Mouse (Mus musculus) cerebellum, adult 9-11 months (tissue): ENCODE measurements around the gene Rtn4r.

Source experiments
- DNase-seq: peaks from one replicate; pipeline ENCODE4 v3.0.0; 2022

The Rtn4r gene

GRCm38 (mm10) chr16:18127241-18127861, at the start of gene Rtn4r:
Gene Rtn4r, plus strand, starts transcription at chr16:18127642.
- peak; percentile 89 for DNase-seq

GRCm38 (mm10) chr16:18078314-18079015, 49.0 kb upstream of the Rtn4r start:
- no peak for DNase-seq

DNA sequence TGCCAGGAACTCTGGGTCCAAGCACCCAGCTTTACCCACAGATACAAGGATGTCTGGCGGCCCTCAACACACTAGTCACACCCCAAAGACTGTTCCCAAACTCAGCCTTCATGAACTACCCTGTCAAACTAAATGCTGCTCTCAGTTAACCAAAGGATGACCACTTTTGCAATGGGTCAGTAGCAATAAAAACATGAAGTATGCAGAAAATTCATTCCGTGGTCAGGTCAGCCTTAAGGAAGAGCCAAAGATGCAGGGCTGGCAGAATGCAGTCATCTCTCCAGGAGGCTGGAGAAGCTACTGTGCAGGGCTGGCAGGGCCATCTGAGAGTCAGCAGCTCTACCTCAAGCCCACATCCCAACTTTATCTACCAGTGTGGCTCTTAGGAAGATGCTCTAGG, 48.1 kb upstream of the Rtn4r start:
- no peak for DNase-seq

DNA sequence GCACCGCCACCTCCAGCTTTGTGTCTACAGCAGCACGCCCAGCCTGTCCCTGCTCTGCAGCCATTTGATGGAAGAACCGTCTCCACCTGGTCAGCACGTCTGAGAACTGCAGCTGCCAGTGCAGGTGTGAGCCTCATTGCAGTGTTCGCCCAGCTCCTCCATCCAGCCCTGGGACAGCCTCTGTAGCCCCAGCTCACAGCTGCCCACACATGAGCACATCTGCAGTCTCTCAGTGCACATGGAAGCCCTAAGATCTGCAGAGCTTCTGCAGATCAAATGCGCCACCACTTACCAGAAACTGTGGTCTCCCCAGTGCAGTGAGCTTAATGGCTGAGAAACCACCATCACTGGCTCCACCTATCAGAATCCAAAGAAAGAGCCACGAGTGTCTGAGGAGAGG, 47.3 kb upstream of the Rtn4r start:
- DNase-seq, result no peak

DNA sequence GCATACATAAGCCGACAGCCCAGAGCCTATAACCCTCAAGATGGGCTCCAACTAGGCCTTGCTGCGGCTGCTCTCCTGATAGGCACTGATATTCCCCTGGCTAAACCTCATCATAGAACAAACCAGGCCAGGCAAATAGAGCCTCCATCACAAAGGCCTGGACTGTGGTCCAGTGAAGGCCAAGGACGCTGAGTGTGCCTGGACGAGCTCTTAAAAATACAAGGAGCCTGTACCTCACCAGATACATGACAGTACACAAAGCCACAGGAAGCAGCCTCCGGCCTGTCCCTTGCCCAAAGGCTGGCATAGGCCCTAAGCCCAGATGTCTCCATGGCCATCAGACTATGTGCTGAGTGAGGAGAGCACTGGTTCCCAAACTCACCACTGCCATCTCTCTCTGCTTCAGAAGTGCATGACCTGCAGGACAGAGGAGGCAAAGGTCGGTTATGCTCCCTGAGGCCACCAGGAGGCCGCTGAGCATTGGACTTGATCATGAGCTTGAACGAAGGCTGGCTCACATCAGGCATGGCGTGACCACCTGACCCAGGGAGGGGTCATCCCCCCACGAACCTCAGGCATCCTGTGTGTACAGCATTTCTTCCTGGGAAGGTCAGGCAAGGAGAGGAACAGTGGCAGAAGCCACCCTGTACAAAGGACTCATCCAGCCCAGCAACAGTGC, 46.2 kb upstream of the Rtn4r start:
- DNase-seq, result no peak

DNA sequence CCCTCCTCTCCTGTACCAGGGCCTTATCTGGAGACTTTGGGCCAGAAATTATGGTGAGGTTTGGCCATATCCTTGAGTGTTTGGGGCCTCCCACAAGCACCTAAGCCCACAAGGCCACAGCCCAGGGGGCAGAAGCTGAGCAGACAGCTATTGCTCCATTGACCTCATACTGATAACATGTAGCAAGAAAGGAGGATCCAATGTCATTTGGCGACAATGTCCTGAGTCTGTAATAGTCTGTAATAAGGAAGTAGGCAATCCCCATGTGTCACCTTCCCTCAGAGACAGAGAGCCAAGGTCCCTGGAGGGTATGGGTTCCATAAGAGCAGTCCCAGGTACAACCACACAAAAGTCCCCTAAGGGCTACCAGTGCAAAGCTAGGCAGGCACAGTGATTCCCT, 45.2 kb upstream of the Rtn4r start:
- DNase-seq, result no peak

GRCm38 (mm10) chr16:18083231-18083951, 44.1 kb upstream of the Rtn4r start:
- peak; percentile 72 for DNase-seq

DNA sequence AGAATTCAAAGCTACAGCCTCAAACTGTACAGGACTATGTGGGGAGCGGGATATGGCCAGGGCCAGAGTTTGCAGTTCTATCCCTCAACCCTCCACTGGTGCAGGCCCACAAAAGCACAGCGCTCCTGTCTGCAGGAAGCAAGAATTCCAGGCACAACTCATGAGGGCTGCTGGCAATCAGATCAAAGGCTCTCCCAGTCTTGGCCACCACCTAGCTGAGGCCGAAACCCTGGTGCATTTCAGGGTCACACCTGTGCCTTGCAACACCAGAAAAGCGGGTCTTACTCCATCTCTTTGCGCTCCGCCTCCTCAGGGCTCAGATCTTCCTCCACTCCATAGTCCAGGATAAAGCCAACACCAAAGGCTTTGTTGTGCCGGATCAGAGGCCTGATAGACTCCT, 43.2 kb upstream of the Rtn4r start:
- DNase-seq, result no peak

DNA sequence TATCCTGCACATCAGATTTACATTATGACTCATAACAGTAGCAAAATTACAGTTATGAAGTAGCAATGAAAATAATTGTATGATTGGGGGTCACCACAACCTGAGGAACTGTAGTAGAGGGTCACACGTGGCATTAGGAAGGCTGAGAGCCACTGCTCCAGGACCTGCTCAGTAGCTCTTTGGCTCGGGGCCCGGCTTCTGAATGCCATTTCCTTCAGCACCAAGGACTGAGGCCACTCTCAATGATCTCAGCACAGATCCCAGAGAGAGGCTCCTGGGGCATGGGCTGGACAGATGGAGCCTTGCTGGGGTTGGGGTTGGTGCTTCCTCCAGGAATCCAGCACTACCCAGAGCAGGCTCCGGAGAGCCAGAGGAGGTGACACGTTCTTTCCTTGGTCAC, 40.3 kb upstream of the Rtn4r start:
- no peak for DNase-seq

GRCm38 (mm10) chr16:18096348-18096747, 31.1 kb upstream of the Rtn4r start:
- DNase-seq, result no peak

DNA sequence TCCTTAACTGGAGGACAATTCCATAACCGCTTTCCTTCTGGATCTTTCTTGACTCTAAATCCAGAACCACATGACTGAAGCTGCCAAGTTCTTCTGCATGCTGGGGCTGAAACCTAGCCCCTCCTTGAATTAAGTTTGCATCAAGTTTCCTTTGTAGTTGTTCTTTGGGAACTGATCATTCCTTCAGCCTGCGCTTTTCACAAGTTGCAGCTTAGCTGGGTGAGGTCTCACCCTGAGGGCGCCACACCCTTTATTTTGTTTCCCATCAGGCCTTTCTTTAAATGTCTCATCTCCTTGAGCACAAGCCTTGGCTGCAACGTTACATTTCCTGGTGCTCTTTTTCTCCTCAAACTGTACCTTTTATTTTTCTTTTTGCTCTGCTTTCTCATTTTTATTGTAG, 24.6 kb upstream of the Rtn4r start:
- no peak for DNase-seq

GRCm38 (mm10) chr16:18103366-18103765, 24.1 kb upstream of the Rtn4r start:
- DNase-seq, result no peak

- no peak for DNase-seq
These were observed 23.6 kb upstream of the Rtn4r start for GRCm38 (mm10) chr16:18103808-18104207.

DNA sequence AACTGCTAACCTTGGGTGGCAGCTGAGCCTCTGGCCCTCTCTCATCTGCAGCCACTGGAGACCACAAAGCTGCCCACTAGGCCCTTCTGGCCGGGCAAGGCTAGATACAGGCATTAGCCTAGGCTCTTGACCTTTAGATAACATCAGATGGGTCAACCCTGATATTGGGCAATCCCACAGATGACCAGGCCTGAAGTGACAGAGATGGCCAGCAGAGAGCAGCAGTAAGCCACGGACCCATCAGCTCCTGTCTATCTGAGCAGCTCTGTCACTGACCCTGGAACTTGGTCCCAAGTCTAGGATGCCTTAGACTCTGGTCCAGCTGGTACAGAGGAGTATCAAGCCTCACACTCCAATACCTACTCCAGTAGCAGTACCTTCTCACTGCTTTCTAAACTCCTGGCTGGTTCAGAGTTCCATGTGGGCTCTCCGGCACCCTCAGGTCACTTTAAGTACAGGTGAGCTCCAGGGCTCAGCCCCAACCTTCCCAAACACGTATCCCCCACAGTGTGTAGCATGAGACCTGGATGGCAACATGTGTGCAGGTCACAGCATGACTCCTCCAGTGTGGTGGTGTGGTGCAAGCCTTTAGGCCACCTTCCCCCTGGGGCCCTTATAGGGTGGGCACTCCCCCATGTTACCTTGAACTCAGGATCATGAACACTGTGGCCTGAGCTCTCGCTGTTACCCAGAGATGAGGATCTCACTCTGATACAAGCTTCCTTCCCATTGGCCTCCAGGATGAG, 19.0 kb upstream of the Rtn4r start:
- DNase-seq, result peak; percentile 85

- DNase-seq, result no peak
These were observed 16.4 kb upstream of the Rtn4r start for GRCm38 (mm10) chr16:18111042-18111441.

DNA sequence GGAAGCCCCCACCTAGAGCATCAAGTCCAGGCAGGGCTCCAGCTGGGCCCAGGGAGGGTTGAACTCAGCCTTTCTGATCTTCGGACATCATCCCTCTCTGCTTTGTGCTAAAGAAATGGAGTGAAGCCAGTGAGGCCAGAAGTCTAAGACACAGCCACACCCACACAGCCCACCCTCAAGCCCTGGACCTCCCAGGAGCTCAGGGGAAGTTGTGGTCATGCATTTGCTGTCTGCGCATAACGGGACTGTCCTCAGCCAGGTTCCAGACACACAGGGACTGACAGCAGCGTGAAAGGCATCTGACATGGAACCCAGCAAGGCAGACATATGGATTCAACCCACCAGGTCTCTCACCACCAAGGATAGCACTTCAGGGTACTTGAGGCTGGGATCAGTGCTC, 11.0 kb upstream of the Rtn4r start:
- peak; percentile 23 for DNase-seq

DNA sequence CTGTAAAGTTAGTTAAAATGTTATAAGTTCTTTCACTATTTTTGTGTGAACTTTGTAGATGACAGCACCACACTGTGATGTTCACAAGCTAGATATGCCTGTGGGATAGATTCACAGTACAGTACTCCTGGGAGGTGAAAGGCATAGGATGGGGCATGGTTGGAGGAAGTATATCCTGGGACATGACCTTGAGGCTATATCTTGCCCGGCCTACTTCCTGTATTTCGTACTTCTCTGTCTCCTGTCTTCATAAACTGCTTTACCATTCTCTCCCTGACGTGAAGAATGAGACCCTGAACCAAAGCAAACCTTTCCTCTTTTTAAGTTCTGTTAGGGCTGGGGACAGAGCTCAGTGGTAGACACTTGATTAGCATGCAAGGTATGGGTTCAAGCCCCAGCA, 9.2 kb upstream of the Rtn4r start:
- no peak for DNase-seq

DNA sequence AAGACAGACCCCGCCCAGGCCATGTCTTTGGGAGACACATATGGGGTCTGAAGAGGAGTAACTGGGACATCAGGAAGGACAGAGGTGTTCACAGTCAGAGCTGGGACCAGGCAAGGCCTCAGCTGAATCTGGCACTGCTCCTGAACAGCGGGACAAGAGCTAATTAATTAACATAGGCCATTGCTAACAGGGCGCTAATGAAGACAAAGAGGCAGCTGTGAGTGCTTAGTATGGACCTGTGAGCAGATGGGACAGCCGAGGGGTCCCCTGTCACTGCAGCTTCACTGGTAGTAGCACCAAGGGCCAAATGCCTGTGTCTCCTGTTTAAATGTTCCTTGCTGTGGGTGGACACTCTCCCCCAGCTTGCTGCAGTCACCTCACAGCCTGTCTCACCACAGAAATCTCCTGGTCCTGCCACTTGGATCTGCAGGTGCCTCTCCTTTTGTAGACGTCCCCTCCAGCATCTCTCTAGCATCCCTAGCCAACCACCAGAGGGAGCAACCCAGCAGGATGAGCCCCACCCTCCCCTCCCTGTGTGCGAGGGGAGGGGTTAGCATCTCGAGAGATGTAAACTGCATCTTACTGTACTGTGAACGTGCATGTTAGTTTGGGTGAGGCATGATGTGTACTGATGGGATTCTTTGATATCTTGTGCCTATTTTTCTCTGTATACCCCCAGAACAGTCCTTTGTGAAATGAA, 8.3 kb upstream of the Rtn4r start:
- DNase-seq, result peak; percentile 87

- DNase-seq, result peak; percentile 67
These were observed 4.7 kb upstream of the Rtn4r start for GRCm38 (mm10) chr16:18122740-18123139.

DNA sequence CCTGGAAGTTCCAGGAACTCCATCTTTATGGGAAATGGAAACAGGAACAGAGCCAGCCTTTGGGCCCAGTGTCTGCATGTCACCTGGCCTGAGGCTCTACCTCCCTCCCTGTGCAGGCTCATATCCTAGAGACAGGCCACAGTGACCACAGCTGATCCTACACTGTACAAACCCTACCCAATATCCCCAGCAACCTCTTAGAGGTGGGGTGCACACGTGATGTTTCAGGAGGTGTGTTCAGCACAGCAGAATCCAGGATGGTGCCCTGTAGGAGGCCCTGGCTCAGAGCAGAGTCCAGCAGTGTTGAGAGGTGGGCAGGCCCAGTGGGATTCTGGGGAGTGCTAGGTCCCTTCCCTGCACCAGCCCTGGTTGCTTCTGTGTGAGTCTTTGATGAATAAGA, 4.0 kb upstream of the Rtn4r start:
- peak; percentile 80 for DNase-seq

DNA sequence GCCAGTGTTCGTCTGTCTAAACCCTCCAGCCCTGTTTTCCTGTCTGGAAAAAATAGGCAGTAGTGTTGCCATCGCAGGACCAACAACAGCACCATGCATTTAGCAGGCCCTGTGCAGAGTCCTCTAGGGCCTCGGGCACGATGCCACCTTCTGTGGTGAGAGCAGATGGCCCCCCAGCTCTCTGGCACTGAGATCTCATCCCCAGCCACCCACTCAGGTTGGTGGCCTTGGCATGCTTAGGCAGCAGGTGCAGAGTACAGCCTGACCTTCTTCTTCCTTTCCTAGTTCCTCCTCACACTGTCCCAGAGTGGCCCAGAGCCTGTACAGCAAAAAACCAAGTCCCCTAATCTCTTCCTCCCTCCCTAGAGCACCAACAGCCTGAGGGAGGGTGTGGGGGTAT, 3.4 kb upstream of the Rtn4r start:
- peak; percentile 98 for DNase-seq

DNA sequence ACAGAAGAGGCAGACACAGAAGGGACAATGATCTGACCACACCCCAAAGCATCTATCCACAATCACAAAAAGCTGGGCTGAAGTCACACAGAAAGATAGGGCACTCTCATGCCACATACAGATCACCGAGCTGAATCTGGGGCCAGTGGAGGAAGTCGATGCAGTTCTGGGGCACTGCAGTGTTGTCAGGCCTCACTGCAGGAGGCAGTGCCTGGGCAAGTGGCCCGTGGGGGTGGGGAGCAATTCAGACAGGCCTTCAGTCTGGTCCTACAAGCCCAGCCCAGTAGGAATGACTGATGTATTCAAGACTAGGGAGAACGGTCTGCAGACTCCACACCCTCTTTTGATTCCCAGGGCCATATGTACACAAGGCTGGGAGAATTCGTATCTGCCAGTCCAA, 2.8 kb upstream of the Rtn4r start:
- DNase-seq, result peak; percentile 88
